Mouse (Mus musculus) kidney, postnatal 10 days (tissue): ENCODE measurements at regions not wholly inside any gene's neighbourhood (a gene's known extent, or its start where the extent isn't known, plus 50 kb on each side); places are given as distances from the start of the nearest gene placed in this dataset.

Experiments
- DNase-seq: peaks from one replicate; pipeline ENCODE4 v3.0.0; 2021; ENCODE audit warnings: mixed read lengths

- peak; percentile 53 for DNase-seq
Observed at GRCm38 (mm10) chr6:17400147-17400546, 63.5 kb upstream of the Met start.

- no peak for DNase-seq
Observed at GRCm38 (mm10) chr6:17408094-17408493, 55.5 kb upstream of the Met start.

GRCm38 (mm10) chr6:17409703-17410408, 53.7 kb upstream of the Met start:
- no peak for DNase-seq

GRCm38 (mm10) chr6:17410409-17410722, 53.2 kb upstream of the Met start:
- DNase-seq, result no peak
